Mouse (Mus musculus) C2C12 (cell line): ENCODE data around the gene Irx5.

Source experiments
- CTCF ChIP-seq: IDR thresholded peaks from one replicate; pipeline ENCODE4 v1.5.1; 2011; ENCODE audit not compliant: control insufficient read depth, insufficient read depth, insufficient read length
- FOSL1 ChIP-seq: IDR thresholded peaks from one replicate; pipeline ENCODE4 v1.8.0; 2011; ENCODE audit warnings: mild to moderate bottlenecking, low read length; ENCODE audit not compliant: poor library complexity, insufficient read depth, severe bottlenecking
- MAX ChIP-seq: IDR thresholded peaks from one replicate; pipeline ENCODE4 v1.6.1; 2011; ENCODE audit warnings: mild to moderate bottlenecking, control low read depth
- MYOG ChIP-seq: IDR thresholded peaks from one replicate; pipeline ENCODE4 v1.6.1; 2011; ENCODE audit not compliant: control insufficient read depth, insufficient read length; ENCODE audit errors: extremely low read depth

DNA sequence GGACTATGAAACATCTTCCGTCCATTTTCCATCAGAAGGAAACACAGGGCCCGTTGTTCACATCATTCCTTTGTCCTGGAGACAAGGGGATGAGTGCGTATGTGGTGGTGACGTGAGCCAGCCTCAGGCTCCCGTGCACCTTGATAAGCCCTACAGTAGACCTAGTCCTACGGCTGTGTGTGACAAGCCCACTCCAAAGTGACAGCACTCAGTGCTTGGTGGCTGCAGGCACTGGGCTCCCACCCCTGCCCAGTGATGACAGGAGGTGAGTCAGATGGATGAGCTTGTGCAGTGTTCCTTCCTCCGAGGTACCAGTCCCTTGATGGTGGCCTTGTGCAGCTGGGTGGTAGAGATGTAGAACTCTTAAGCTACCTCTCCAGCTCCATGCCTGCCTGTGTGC is 33.7 kb upstream of the Irx5 start:
- TF ChIP-seq FOSL1, result no peak
- no peak for TF ChIP-seq CTCF
- no peak for TF ChIP-seq MYOG
- TF ChIP-seq MAX, result no peak
